Mouse (Mus musculus) central nervous system, embryonic 11.5 days (tissue): ENCODE data around the gene Gm11115. TPM values are rescaled to one million over a fixed set of nuclear protein-coding genes. Genes with fewer than 3 reads are reported as not detected.

Source experiments
- polyA plus RNA-seq: library from polyadenylated mRNA; depleted of rRNA; stranded (reverse); fragments of >200 nt; gene quantifications from 2 replicates; pipeline ENCODE4 v1.2.3, GENCODE M21; 2012; rRNA removed

Gm11115 gene
- polyA plus RNA-seq, result not detected in 2 replicates

GRCm38 (mm10) chr5:88153999-88154398 lies at the start of gene Gm11115:
TSS of gene Gm11115 (minus strand) at chr5:88154099.

GRCm38 (mm10) chr5:88111430-88111829 lies 42.5 kb downstream of the Gm11115 start, which contains the start of gene Gm11116:
TSS of gene Gm11116 (minus strand) at chr5:88111530.

Other genes starting within 250 kb of the Gm11115 start
- 0.09 TPM in 1 of 2 replicates, not detected in the other for gene Csn3, start 228.5 kb downstream of the Gm11115 start, polyA plus RNA-seq
- gene 2310003L06Rik, start 184.6 kb downstream of the Gm11115 start, polyA plus RNA-seq, result not detected in 2 replicates
- gene Gm28434, start 184.6 kb downstream of the Gm11115 start, polyA plus RNA-seq, result not detected in 2 replicates
- not detected in 2 replicates for gene Cabs1, start 174.7 kb downstream of the Gm11115 start, polyA plus RNA-seq
- not detected in 2 replicates for gene Smr3a, start 151.6 kb downstream of the Gm11115 start, polyA plus RNA-seq
- gene Smr2, start 67.5 kb downstream of the Gm11115 start, polyA plus RNA-seq, result not detected in 2 replicates
- not detected in 2 replicates for gene Gm11116, start 42.6 kb downstream of the Gm11115 start, polyA plus RNA-seq
- not detected in 2 replicates for gene Gm7714, start 114.8 kb upstream of the Gm11115 start, polyA plus RNA-seq
- gene Prol1, start 163.2 kb upstream of the Gm11115 start, polyA plus RNA-seq, result not detected in 2 replicates
- gene Amtn, start 222.0 kb upstream of the Gm11115 start, polyA plus RNA-seq, result 0.16 TPM in 1 of 2 replicates, not detected in the other